8 mouse cellular contexts compared by ENCODE assay signal in genomic region chr2:38658338-38658836, GRCm38 (mm10). TPM values are rescaled to one million over a fixed set of nuclear protein-coding genes. Genes with fewer than 3 reads are reported as not detected.
A peak's percentile ranks its signal among the peaks of the same experiment; 100 is the strongest.
DNase-seq lines count a peak whose midpoint lies in the region; ATAC-seq and TF ChIP-seq lines count a peak whose summit lies in the region.

No protein-coding gene starts in this region.

- no peaks in the 10 kb centered on the region for H3K4me1 ChIP-seq in bone marrow macrophage, adult 2 months (ENCODE audit: control insufficient read depth, insufficient read depth, low read length)
- H3K4me1 ChIP-seq in forebrain, embryonic 10.5 days = peaks cover 8% of the 10 kb centered on the region
- H3K4me1 ChIP-seq in heart, embryonic 14.5 days (ENCODE audit: control insufficient read depth in 2 of 2, insufficient read depth in 2 of 2, low read length in 2 of 2) = peaks cover 0 to 4% of the 10 kb centered on the region in 2 experiments; a peak in 1 of 4 replicates
- 0 out of 2 replicates have a peak, but pooled peaks cover 7% of the 10 kb centered on the region for H3K4me1 ChIP-seq in liver, embryonic 15.5 days (replicated peaks)
- H3K4me1 ChIP-seq in neural tube, embryonic 13.5 days (replicated peaks) = 0 out of 2 replicates have a peak, but pooled peaks cover 5% of the 10 kb centered on the region

- peak; percentile 6 to 11 for DNase-seq in CD8-positive naive resting alpha-beta T cell, adult 2 months (ENCODE audit: low read depth in 2 of 2, low spot score in 2 of 2)
- peak; percentile 83 for DNase-seq in forebrain, embryonic 10.5 days (ENCODE audit: extremely low spot score, low spot score)
- DNase-seq in kidney, postnatal 10 days = peak; percentile 88
- peak; percentile 61 for DNase-seq in testis, postnatal 14 days (ENCODE audit: low spot score)

- peak overlapping the region; percentile 64 for H3K9ac ChIP-seq in heart, embryonic 14.5 days (ENCODE audit: low read length)
- H3K9ac ChIP-seq in liver, embryonic 15.5 days = no peak overlapping the region
- H3K9ac ChIP-seq in neural tube, embryonic 13.5 days = peak overlapping the region; percentile 59

- H3K27me3 ChIP-seq in forebrain, embryonic 10.5 days (ENCODE audit: poor library complexity, severe bottlenecking) = peaks cover 16% of the 10 kb centered on the region; the same call in 1 of the 2 replicates
- 0 out of 2 replicates have a peak, but pooled peaks cover 3% of the 10 kb centered on the region for H3K27me3 ChIP-seq in heart, embryonic 14.5 days (ENCODE audit: control insufficient read depth, insufficient read depth, low read length)
- H3K27me3 ChIP-seq in liver, embryonic 15.5 days = peaks cover 28% of the 10 kb centered on the region
- peaks cover 3% of the 10 kb centered on the region; the same call in 1 of the 2 replicates for H3K27me3 ChIP-seq in neural tube, embryonic 13.5 days

- peak overlapping the region; percentile 53 for H3K4me3 ChIP-seq in bone marrow macrophage, adult 2 months (ENCODE audit: insufficient read depth, low read length)
- peak overlapping the region; percentile 51 for H3K4me3 ChIP-seq in forebrain, embryonic 10.5 days
- H3K4me3 ChIP-seq in heart, embryonic 14.5 days (ENCODE audit: control insufficient read depth in 1 of 2, insufficient read depth in 1 of 2, low read depth in 1 of 2, low read length in 2 of 2) = peak overlapping the region; percentile 38 to 49
- peak overlapping the region; percentile 38 for H3K4me3 ChIP-seq in liver, embryonic 15.5 days (replicated peaks)
- peak overlapping the region; percentile 39 for H3K4me3 ChIP-seq in neural tube, embryonic 13.5 days

- no peak overlapping the region for H3K27ac ChIP-seq in bone marrow macrophage, adult 2 months (ENCODE audit: insufficient read depth, low read depth, low read length)
- H3K27ac ChIP-seq in forebrain, embryonic 10.5 days = peak overlapping the region; percentile 77
- no peak overlapping the region for H3K27ac ChIP-seq in heart, embryonic 14.5 days (replicated peaks in 1 of 2; ENCODE audit: control insufficient read depth in 1 of 2, insufficient read depth in 1 of 2, low read depth in 2 of 2, low read length in 2 of 2)
- H3K27ac ChIP-seq in liver, embryonic 15.5 days (replicated peaks) = no peak overlapping the region
- peak overlapping the region; percentile 61; the same call in 1 of the 2 replicates for H3K27ac ChIP-seq in neural tube, embryonic 13.5 days (replicated peaks)

- H3K4me2 ChIP-seq in heart, embryonic 14.5 days (ENCODE audit: low read length) = peak overlapping the region; percentile 74
- H3K4me2 ChIP-seq in liver, embryonic 15.5 days = peak overlapping the region; percentile 67
- peak overlapping the region; percentile 63 for H3K4me2 ChIP-seq in neural tube, embryonic 13.5 days

- peak; percentile 88 for ATAC-seq in heart, embryonic 14.5 days (ENCODE audit: insufficient number of reproducible peaks, insufficient read depth, low FRiP score, low read depth)
- ATAC-seq in liver, embryonic 15.5 days (ENCODE audit: insufficient read depth) = peak; percentile 63
- peak; percentile 96 for ATAC-seq in neural tube, embryonic 13.5 days (ENCODE audit: low read depth)

- no peak for TF ChIP-seq POLR2A in bone marrow macrophage, adult 2 months (IDR thresholded peaks at IDR 0.05; ENCODE audit: borderline replicate concordance, low read depth, low read length)

- TF ChIP-seq CTCF in bone marrow macrophage, adult 2 months (IDR thresholded peaks at IDR 0.05; ENCODE audit: low read depth, low read length) = no peak

- H3K9me3 ChIP-seq in forebrain, embryonic 10.5 days = no peaks in the 10 kb centered on the region
- H3K9me3 ChIP-seq in heart, embryonic 14.5 days (ENCODE audit: control insufficient read depth, low read length) = no peaks in the 10 kb centered on the region
- no peaks in the 10 kb centered on the region for H3K9me3 ChIP-seq in liver, embryonic 15.5 days (replicated peaks)
- 0 out of 2 replicates have a peak, but pooled peaks cover 2% of the 10 kb centered on the region for H3K9me3 ChIP-seq in neural tube, embryonic 13.5 days

- H3K36me3 ChIP-seq in forebrain, embryonic 10.5 days (replicated peaks) = no peaks in the 10 kb centered on the region
- no peaks in the 10 kb centered on the region for H3K36me3 ChIP-seq in heart, embryonic 14.5 days (ENCODE audit: control insufficient read depth, insufficient read depth, low read length)
- H3K36me3 ChIP-seq in liver, embryonic 15.5 days (replicated peaks) = no peaks in the 10 kb centered on the region
- H3K36me3 ChIP-seq in neural tube, embryonic 13.5 days = no peaks in the 10 kb centered on the region

- WGBS in forebrain, embryonic 10.5 days = under 1% methylated on average over 25 of the region's 25 CpGs
- 0% methylated on average over 25 of the region's 25 CpGs for WGBS in heart, embryonic 14.5 days
- WGBS in liver, embryonic 15.5 days (ENCODE audit: insufficient replicate concordance) = 0% methylated on average over 24 of the region's 25 CpGs
- WGBS in neural tube, embryonic 13.5 days = under 1% methylated on average over 25 of the region's 25 CpGs

RNA-seq across cellular contexts. Expression of gene Psmb7, which starts 14.5 kb away (rescaled TPM):
- 101 and 102 TPM in 2 replicates for polyA plus RNA-seq in bone marrow macrophage, adult 2 months (2012; ENCODE audit: insufficient read depth, insufficient read length, missing spikeins)
- 335 and 344 TPM in 2 replicates for polyA plus RNA-seq in forebrain, embryonic 10.5 days (2016; fragmentation: Nextera tagmentation; extraction: Ambion mirVana)
- 224 and 235 TPM in 2 replicates for polyA plus RNA-seq in heart, embryonic 14.5 days (2014; fragmentation: Nextera tagmentation; extraction: Ambion mirVana)
- 148 and 154 TPM in 2 replicates for polyA plus RNA-seq in liver, embryonic 15.5 days (2015; fragmentation: Nextera tagmentation; extraction: Ambion mirVana)
- polyA plus RNA-seq in neural tube, embryonic 13.5 days (2015; fragmentation: Nextera tagmentation; extraction: Ambion mirVana) = 316 and 318 TPM in 2 replicates

RNA-seq across cellular contexts. Expression of gene Nr5a1, which starts 56.0 kb away (rescaled TPM):
- polyA plus RNA-seq in bone marrow macrophage, adult 2 months (2012; ENCODE audit: insufficient read depth, insufficient read length, missing spikeins) = not detected in 2 replicates
- polyA plus RNA-seq in forebrain, embryonic 10.5 days (2016; fragmentation: Nextera tagmentation; extraction: Ambion mirVana) = 0.33 and 0.69 TPM in 2 replicates
- not detected in 2 replicates for polyA plus RNA-seq in heart, embryonic 14.5 days (2014; fragmentation: Nextera tagmentation; extraction: Ambion mirVana)
- 0.06 TPM in 1 of 2 replicates, not detected in the other for polyA plus RNA-seq in liver, embryonic 15.5 days (2015; fragmentation: Nextera tagmentation; extraction: Ambion mirVana)
- 0.06 TPM in 1 of 2 replicates, not detected in the other for polyA plus RNA-seq in neural tube, embryonic 13.5 days (2015; fragmentation: Nextera tagmentation; extraction: Ambion mirVana)

Comparison
In these comparisons a context has a peak if more than half of its experiments do, and no peak if none do; other contexts are left out.
1. DNase-seq: peak in every context shown above with its lines; median percentile 88 in kidney, postnatal 10 days; 83 in forebrain, embryonic 10.5 days; 61 in testis, postnatal 14 days; 8 in CD8-positive naive resting alpha-beta T cell, adult 2 months.
2. H3K27ac ChIP-seq: peak in forebrain, embryonic 10.5 days (single experiment) and neural tube, embryonic 13.5 days (single experiment); none in bone marrow macrophage, adult 2 months (single experiment), heart, embryonic 14.5 days (0 of 2) and liver, embryonic 15.5 days (single experiment).
3. Peak in every context shown above with its lines, with median percentiles within 50 percentile points of each other: H3K4me3 ChIP-seq, ATAC-seq and H3K4me2 ChIP-seq.